9 mouse cellular contexts compared by ENCODE assay signal in the genomic region with DNA sequence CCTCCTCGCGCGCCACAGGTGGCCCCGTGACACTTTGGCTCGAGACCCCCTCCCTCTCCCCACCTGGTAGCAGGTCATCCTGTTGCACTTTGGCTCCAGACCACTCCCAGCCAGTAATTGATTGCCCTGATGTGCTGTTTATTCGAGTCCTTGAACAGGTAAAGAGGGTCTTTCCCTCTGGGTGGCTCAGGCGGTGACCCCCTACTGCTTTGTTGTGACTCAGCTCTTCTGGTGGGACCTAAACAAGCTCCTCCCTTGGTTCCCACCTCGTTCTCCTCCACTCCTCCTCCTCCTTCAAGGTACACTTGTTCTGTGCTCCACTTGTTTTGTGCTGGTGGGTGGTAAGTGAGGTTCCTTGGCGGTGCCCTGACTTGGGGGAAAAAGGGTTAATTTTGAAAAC. TPM values are rescaled to one million over a fixed set of nuclear protein-coding genes. Genes with fewer than 3 reads are reported as not detected.
DNase-seq lines count a peak whose midpoint lies in the region; ATAC-seq and TF ChIP-seq lines count a peak whose summit lies in the region.
"Had no signal": no experiment of that assay in that cellular context is flagged by ENCODE, and none has a peak within 500 bp of the region (broad histone marks: within the 10 kb centered on the region; RNA-seq: fewer than 3 reads in every experiment).

No protein-coding gene starts in this region.

- no peak for ATAC-seq in limb, embryonic 11.5 days (ENCODE audit: insufficient number of reproducible peaks, low FRiP score, low TSS enrichment, low read depth)
- no peak for ATAC-seq in stomach, embryonic 16.5 days (ENCODE audit: insufficient read depth, low FRiP score)

- no peak for TF ChIP-seq CTCF in left cerebral cortex, adult 2 months (IDR thresholded peaks at IDR 0.05)

- peaks cover 3% of the 10 kb centered on the region; the same call in 1 of the 2 replicates for H3K27me3 ChIP-seq in limb, embryonic 11.5 days (ENCODE audit: control insufficient read depth, insufficient read depth, low read length)
- H3K27me3 ChIP-seq in stomach, embryonic 16.5 days (ENCODE audit: control insufficient read depth, insufficient read depth, low read length), result no peaks in the 10 kb centered on the region

- WGBS in limb, embryonic 11.5 days, result 18% methylated on average over 9 of the region's 9 CpGs
- WGBS in stomach, embryonic 16.5 days, result 25% methylated on average over 6 of the region's 9 CpGs

- H3K36me3 ChIP-seq in limb, embryonic 11.5 days (ENCODE audit: control insufficient read depth, insufficient read depth, low read length), result no peaks in the 10 kb centered on the region
- H3K36me3 ChIP-seq in stomach, embryonic 16.5 days (ENCODE audit: control insufficient read depth, insufficient read depth, low read length), result no peaks in the 10 kb centered on the region

- H3K9ac ChIP-seq in limb, embryonic 11.5 days (ENCODE audit: low read length), result no peak overlapping the region
- H3K9ac ChIP-seq in stomach, embryonic 16.5 days (ENCODE audit: low read length), result no peak overlapping the region

- H3K4me3 ChIP-seq in limb, embryonic 11.5 days (ENCODE audit: low read depth, low read length), result peak overlapping the region; percentile 8; the same call in 1 of the 2 replicates
- peak overlapping the region; percentile 12; the same call in 1 of the 2 replicates for H3K4me3 ChIP-seq in stomach, embryonic 16.5 days (replicated peaks; ENCODE audit: low read length)
- no peak overlapping the region for H3K4me3 ChIP-seq in left cerebral cortex, adult 2 months

- no peak overlapping the region for H3K27ac ChIP-seq in limb, embryonic 11.5 days (replicated peaks; ENCODE audit: low read depth, low read length)
- H3K27ac ChIP-seq in stomach, embryonic 16.5 days (ENCODE audit: low read length), result no peak overlapping the region
- H3K27ac ChIP-seq in left cerebral cortex, adult 2 months, result no peak overlapping the region

- peak; percentile 7 for DNase-seq in cerebellum, adult 9-10 months
- no peak for DNase-seq in cerebellum, postnatal 4 days (ENCODE audit: low spot score in 2 of 2)
- DNase-seq in retina, embryonic 14.5 days (ENCODE audit: low spot score), result peak; percentile 5
- no peak for DNase-seq in retina, postnatal 1 day
- DNase-seq in limb, embryonic 11.5 days (ENCODE audit: low spot score), result peak; percentile 32
- DNase-seq in left cerebral cortex, adult 2 months (ENCODE audit: extremely low spot score in 1 of 2, low spot score in 2 of 2), result no peak
- DNase-seq in layer of hippocampus, adult 9-11 months, result no peak
- DNase-seq: lung, adult 18-20 months had no signal

- intact Hi-C loops in left cerebral cortex, adult 2 months (cut with DNase I), result loop anchor here (5.0 kb wide), 1 partner anchor 332 kb away; no protein-coding TSS in a partner anchor

- peak overlapping the region; percentile 65 for H3K4me2 ChIP-seq in limb, embryonic 11.5 days (ENCODE audit: low read depth, severe bottlenecking)
- H3K4me2 ChIP-seq in stomach, embryonic 16.5 days (ENCODE audit: low read depth, low read length), result peak overlapping the region; percentile 78

- H3K4me1 ChIP-seq in limb, embryonic 11.5 days (ENCODE audit: control insufficient read depth, insufficient read depth, low read length), result no peaks in the 10 kb centered on the region
- no peaks in the 10 kb centered on the region for H3K4me1 ChIP-seq in stomach, embryonic 16.5 days (ENCODE audit: control insufficient read depth, insufficient read depth, low read length)

- H3K9me3 ChIP-seq in limb, embryonic 11.5 days (ENCODE audit: control insufficient read depth, low read length), result no peaks in the 10 kb centered on the region
- no peaks in the 10 kb centered on the region for H3K9me3 ChIP-seq in stomach, embryonic 16.5 days (replicated peaks; ENCODE audit: control insufficient read depth, low read length)

RNA-seq across cellular contexts. Expression of gene Alg13, which starts 1.8 kb away (rescaled TPM):
- polyA plus RNA-seq in limb, embryonic 11.5 days (2014; fragmentation: Nextera tagmentation; extraction: Ambion mirVana), result 31.9 and 33.2 TPM in 2 replicates
- polyA plus RNA-seq in stomach, embryonic 16.5 days (2015; fragmentation: Nextera tagmentation; extraction: Ambion mirVana), result 15.0 and 15.5 TPM in 2 replicates
- total RNA-seq in left cerebral cortex, adult 2 months (2021), result 10 to 100 TPM; 10.9 to 13.8 TPM

Comparison
In these comparisons a context has a peak if more than half of its experiments do, and no peak if none do; other contexts are left out.
1. DNase-seq: peak in cerebellum, adult 9-10 months (single experiment), retina, embryonic 14.5 days (single experiment) and limb, embryonic 11.5 days (single experiment); none in cerebellum, postnatal 4 days (0 of 2), retina, postnatal 1 day (single experiment), left cerebral cortex, adult 2 months (0 of 2) and layer of hippocampus, adult 9-11 months (single experiment).